Mouse (Mus musculus): ENCODE measurements around the gene Cd164l2.

GRCm38 (mm10) chr4:133240490-133240921 is 28.6 kb downstream of the Cd164l2 start, which contains the start of gene Map3k6:
- TF ChIP-seq POLR2A (IDR thresholded peaks at IDR 0.05; ENCODE audit: insufficient read length, low read depth) (peak; percentile 66), POLR2AphosphoS2 (IDR thresholded peaks at IDR 0.05; ENCODE audit: insufficient read length, low read depth) (peak; percentile 57)

Data from myocyte (in vitro differentiated cells).